Mouse (Mus musculus) embryo, embryonic 10 days (tissue): ENCODE measurements at regions not wholly inside any gene's neighbourhood (a gene's known extent, or its start where the extent isn't known, plus 50 kb on each side); places are given as distances from the start of the nearest gene placed in this dataset.

Source experiments
- DNase-seq: peaks from one replicate; pipeline ENCODE4 v3.0.0-alpha.2; 2015; ENCODE audit warnings: low spot score

DNA sequence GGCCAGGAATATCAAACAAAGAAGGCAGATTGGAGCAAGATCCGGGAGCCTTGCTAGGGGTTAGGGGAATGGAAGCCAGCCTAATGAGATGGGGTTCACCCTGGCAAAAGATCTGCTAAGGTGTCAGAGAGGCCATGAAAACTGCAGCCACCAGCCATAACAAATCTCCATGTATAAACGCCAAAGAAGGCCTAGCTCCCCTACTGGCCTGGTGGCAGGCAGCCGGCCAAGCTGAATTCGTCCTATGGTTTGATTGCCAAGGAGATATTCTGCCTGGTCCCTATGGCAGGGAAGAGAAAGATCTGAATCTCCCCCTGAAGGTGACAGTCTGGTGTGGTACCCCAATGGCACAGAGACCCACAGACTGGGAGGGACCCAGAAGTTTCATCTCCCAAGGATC, 104.8 kb upstream of the E030018B13Rik start:
- no peak for DNase-seq

DNA sequence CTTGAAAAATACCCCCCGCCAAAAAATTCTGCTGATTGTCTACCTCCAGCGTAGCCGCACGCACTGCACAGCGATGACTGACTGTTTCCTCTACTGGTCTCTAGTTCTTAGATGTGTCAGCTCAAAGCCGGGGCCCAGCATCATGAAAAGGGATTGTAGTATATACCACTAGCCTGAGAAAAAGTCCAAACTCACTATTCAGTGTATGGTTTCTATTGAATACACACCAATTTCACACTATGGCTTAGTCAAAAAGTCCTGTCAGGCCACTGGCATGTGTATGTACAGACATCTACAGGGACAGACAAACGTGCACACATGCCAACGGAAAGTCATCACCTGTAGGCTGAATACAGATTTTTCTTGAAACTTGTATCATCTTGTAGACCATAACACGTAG, 101.1 kb upstream of the E030018B13Rik start:
- DNase-seq, result no peak

DNA sequence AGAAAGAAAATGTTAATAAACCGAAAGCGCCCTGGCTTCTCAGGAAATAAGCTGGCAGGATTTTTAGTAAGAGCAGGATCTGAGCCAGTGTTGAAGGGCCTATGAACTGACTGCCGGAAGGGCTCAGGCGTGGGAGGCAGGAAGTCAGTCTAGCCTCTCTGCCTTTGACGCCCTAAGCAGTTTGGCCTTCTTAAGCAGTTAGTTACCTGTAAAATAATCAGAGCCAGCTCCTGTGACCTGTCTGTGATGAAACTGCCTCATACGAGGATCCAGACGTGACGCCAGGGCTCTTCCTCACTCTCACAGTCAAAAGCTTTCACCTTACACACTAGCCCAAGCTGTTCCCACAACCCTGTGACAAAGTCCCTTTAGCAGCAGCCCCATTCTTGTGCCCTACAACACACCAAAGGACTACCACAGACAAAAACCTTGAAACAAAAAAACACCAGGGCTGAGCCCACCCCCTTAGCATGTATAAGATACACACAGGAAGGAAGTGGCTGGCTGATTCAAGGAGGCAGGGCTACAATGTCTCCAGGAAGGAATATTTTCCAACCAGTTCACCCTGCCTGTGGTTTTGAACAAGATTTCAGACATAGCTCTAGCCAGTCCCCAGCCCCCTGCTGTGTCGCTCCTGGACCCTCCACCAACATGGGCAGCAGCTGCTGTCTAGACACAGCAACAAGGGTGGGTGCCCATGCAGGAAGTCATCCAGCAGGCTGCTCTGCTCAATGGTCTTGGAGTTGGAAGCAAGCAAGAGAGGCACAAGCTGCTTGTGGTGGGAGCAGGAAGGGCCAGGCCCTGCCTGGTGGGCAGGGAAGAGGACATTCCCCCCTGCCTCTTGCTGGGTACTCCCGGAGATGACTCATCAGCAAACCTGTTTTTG, 100.4 kb upstream of the E030018B13Rik start:
- DNase-seq, result no peak

DNA sequence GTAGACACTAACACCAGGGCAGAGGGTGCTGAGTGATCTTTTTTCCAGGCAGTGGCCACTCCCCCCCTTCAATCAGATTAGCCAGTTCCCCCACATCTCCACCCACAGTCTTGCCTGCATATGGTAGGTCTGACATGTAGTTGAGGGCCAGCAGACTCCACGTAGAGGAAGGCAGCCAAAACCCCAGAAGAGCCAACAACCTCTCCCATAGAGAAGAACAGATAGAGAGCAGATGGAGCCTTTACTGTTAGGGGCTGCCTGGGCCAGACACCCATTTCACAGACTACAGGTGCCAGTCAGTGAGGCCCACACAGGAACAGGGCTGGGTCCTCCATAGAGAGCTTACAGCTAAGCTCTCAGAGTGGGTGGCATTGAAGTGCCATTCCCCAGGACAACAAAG, 99.2 kb upstream of the E030018B13Rik start:
- DNase-seq, result no peak

DNA sequence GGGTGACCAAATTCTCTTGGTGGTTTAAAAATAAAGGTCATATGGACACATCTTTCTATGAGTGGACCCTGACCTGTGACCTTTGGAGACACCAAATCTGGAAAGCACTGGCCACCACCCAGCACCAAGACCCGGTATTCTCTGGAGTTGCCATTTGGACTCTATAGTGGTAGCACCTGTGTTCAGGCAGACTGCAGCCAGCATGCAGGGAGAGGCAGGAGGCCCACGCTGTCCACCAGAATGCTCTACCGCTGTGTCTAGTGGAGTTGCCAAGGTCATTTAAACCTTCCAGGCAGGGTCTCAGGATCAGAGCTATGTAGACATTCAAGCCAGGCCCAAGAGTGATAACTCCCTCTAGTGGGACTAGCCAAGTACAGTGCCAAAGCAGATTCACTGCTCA, 98.6 kb upstream of the E030018B13Rik start:
- no peak for DNase-seq

DNA sequence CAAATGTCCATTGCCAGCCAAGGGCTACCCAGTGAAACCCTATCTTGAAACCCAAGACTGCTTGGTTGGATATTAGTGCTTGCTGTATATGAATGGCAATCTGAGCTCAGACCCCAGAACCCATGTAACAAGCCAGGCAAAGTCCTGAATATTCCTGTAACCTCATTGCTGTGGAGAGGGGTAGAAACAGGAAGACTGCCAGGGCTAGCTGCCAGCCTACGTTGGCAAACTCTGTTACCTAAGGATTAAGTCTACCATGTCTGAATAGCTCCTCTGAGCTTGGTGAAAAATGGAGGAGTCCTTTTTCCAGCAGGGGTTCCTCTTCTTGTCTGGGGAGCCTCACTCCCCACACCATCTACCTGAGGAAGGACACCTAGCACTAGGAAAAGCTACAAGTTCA, 96.4 kb upstream of the E030018B13Rik start:
- no peak for DNase-seq

DNA sequence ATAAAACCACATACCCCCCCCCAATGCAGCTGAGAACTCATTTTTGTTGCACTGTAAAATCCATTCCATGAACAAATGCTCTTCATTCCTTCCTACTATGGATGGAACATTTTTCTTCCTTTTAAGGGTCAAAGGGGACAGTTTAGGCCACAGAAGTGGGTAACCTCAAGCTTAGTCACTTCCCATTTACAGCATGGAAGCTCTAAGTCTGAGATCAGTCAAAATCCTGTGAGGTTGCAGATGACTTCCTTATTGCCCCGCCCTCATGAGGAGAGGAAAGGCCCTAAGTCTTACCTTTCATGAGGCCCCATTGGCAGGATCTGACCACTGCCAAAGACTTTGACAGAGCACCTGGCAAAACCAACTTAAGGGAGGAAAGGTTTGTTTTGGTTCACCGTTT, 94.7 kb upstream of the E030018B13Rik start:
- no peak for DNase-seq

DNA sequence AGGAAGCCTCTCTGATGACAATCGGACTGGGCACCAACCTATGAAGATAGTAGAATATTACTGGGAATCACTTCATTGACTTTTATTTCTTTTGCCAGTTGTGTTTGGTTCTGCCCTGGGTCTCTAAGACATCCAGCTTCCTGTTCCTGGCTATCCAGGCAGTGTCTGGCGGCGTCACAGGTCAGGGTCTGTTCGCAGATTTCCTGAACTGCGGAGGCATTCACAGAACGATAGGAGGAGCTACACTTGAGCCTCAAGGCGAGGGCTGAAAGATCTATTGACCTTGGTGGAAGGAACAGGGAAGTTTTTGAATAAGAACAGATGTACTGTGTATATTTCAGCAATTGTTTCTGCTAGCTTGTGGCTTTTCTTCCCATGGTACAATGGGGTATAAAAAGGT, 92.6 kb upstream of the E030018B13Rik start:
- peak; percentile 43 for DNase-seq

DNA sequence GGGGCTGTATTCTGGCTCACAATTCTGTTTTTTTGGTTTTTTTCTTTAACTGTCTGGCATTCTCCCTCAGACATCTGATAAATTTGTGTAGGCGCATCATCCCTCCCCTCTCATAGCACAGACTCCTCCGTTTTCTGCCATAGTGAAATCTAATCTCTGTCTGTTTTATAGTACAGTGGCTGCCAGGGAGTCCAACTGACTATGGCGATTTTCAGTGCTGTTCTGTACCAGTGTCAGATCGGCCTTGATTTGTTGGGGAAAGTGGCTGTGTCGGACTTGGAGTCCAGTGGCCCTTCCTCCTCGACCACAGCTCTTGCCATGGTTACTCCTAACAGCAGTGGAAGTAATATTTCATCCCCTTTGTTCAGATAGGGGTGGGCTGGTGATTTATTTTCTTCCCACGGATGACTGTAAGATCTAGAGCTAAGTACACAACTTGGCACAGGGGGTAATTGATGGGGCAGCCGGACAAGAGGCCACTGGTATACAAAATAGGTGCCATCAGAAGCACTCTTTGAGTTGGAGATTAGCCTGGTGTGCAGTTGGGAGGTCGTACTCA, 87.2 kb upstream of the E030018B13Rik start:
- no peak for DNase-seq

DNA sequence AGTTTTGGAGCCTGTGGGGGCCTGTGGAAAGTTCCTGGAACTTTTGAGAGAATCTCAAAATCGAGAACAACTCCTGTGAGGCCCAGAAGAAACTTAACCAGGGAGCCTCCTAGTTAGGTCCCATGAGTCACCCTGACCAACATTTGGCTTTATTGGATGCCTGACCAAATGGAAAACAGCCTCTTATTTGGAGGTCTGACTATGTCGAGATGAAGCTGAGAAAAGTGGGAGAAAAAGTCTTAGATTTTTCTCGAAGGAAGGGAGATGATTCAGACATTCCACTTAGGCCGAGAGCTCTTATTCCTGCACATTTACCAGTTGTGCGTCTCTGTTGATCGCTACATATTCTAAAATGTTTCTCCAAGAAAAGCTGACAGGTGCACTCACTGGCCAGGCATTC, 83.0 kb upstream of the E030018B13Rik start:
- DNase-seq, result no peak

DNA sequence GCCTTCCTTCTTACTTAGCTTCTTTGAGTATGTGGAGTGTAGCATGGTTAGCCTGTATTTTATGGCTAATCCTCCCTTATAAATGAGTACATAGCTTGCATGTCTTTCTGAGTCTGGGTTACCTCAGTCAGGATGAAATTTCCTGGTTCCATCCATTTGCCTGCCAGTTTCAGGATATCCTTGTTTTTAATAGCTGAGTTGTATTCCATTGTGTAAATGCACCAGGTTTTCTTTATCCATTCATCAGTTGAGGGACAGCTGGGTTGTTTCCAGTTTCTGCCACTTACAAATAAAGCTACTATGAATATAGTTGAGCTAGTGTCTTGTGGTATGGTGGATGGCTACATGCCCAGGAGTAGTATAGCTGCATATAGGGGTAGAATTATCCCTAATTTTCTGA, 80.7 kb upstream of the E030018B13Rik start:
- DNase-seq, result no peak
